Mouse (Mus musculus): ENCODE measurements around the gene Rbfox2. TPM values are rescaled to one million over a fixed set of nuclear protein-coding genes. Genes with fewer than 3 reads are reported as not detected.

Rbfox2 gene
- total and polyA plus RNA-seq, 3 experiments = 0.89 TPM; not detected in 2

DNA sequence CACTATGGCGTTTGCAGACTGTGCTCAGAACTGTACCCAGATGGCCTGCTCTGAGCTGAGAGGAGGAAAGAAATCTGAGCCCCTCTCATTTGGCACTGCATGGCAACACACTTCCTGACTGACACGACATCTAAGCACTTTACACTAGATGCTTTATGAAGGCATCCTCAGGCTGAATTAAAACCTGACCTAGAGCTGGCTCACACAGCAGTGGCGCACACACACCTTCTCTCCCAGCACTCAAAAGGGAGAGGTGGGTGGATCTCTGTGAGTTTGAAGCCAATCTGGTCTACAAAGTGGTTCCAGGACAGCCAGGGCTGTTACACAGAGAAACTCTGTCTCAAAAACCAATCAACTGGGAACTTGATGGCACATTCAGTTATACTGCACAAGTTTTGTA, 207.0 kb downstream of the Rbfox2 start:
- dilution Hi-C loops (cut with MboI; ENCODE audit: extremely low pct_ligation_motif_present, extremely low pct_unique_long_range_greater_than_20kb, low sequenced_read_pairs) = no loop called here
- TF ChIP-seq CHD2 (IDR thresholded peaks at IDR 0.05; ENCODE audit: low read length) (no peak), ZC3H11A (IDR thresholded peaks at IDR 0.05; ENCODE audit: low read depth, low read length) (no peak), HCFC1 (IDR thresholded peaks at IDR 0.05; ENCODE audit: low read depth, low read length) (no peak), MAX (IDR thresholded peaks at IDR 0.05; ENCODE audit: low read length) (no peak), SMC3 (IDR thresholded peaks at IDR 0.05; ENCODE audit: low read depth, low read length) (no peak), MEF2A (IDR thresholded peaks at IDR 0.05; ENCODE audit: borderline replicate concordance, low read depth, low read length) (no peak), MAZ (IDR thresholded peaks at IDR 0.05; ENCODE audit: low read depth, low read length) (no peak)
- no peaks in the 10 kb centered on the region for H3K79me2 ChIP-seq (replicated peaks; ENCODE audit: control insufficient read depth, extremely low read depth, insufficient read depth, poor library complexity, severe bottlenecking)

GRCm38 (mm10) chr15:77097358-77097757, 209.4 kb downstream of the Rbfox2 start:
- no peak overlapping the region for H3K27ac ChIP-seq (ENCODE audit: insufficient read depth, low read depth)
- no peak overlapping the region for H3K4me2 ChIP-seq (ENCODE audit: insufficient read depth, low read depth, poor library complexity, severe bottlenecking)
- TF ChIP-seq ZMIZ1 (IDR thresholded peaks at IDR 0.05; ENCODE audit: low read depth, low read length) (no peak), IRF4 (IDR thresholded peaks at IDR 0.05; ENCODE audit: low read depth, low read length) (no peak), RCOR1 (conservative IDR thresholded peaks at IDR 0.05; ENCODE audit: low read depth, low read length) (no peak)
- no peak for DNase-seq (ENCODE audit: extremely low read depth)
- H3K4me3 ChIP-seq (replicated peaks in 1 of 3; ENCODE audit: low read depth in 2 of 3, low read length in 2 of 3, poor library complexity in 1 of 3) = no peak overlapping the region
- no peaks in the 10 kb centered on the region for H3K36me3 ChIP-seq (replicated peaks in 1 of 2; ENCODE audit: control insufficient read depth in 1 of 2, insufficient read depth in 1 of 2, low read length in 1 of 2)
- in situ Hi-C loops (cut with MboI; ENCODE audit: low pct_ligation_motif_present, low pct_unique_long_range_greater_than_20kb, low sequenced_read_pairs) (no loop called here), dilution Hi-C loops (cut with MboI; ENCODE audit: extremely low pct_ligation_motif_present, extremely low pct_unique_long_range_greater_than_20kb, low sequenced_read_pairs) (no loop called here)
- no peaks in the 10 kb centered on the region for H3K79me2 ChIP-seq (replicated peaks; ENCODE audit: control insufficient read depth, extremely low read depth, insufficient read depth, poor library complexity, severe bottlenecking)
- H3K27me3 ChIP-seq (replicated peaks) = peaks cover 86% of the 10 kb centered on the region
- H3K4me1 ChIP-seq (ENCODE audit: control insufficient read depth in 1 of 2, insufficient read depth in 2 of 2) = no peaks in the 10 kb centered on the region
- H3K9ac ChIP-seq (ENCODE audit: insufficient read depth, low read depth) = no peak overlapping the region
- H3K9me3 ChIP-seq (replicated peaks; ENCODE audit: low read length) = no peaks in the 10 kb centered on the region

More for the DNA sequence above, 207.0 kb downstream of the Rbfox2 start:
- Histone ChIP-seq H3K9me3 (replicated peaks; ENCODE audit: low read length) (no peaks in the 10 kb centered on the region), H3K27ac (ENCODE audit: insufficient read depth, low read depth) (no peak overlapping the region), H3K9ac (ENCODE audit: insufficient read depth, low read depth) (no peak overlapping the region), H3K36me3 (replicated peaks in 1 of 2; ENCODE audit: control insufficient read depth in 1 of 2, insufficient read depth in 1 of 2, low read length in 1 of 2) (no peaks in the 10 kb centered on the region), H3K4me3 (replicated peaks in 1 of 3; ENCODE audit: low read depth in 2 of 3, low read length in 2 of 3, poor library complexity in 1 of 3) (no peak overlapping the region), H3K4me2 (ENCODE audit: insufficient read depth, low read depth, poor library complexity, severe bottlenecking) (no peak overlapping the region), H3K4me1 (ENCODE audit: control insufficient read depth in 1 of 2, insufficient read depth in 2 of 2) (no peaks in the 10 kb centered on the region), H3K27me3 (replicated peaks) (peaks cover 82% of the 10 kb centered on the region)
- DNase-seq (ENCODE audit: extremely low read depth) = no peak
- in situ Hi-C loops (cut with MboI; ENCODE audit: low pct_ligation_motif_present, low pct_unique_long_range_greater_than_20kb, low sequenced_read_pairs) = no loop called here

GRCm38 (mm10) chr15:77095216-77095615, 211.6 kb downstream of the Rbfox2 start:
- H3K4me2 ChIP-seq (ENCODE audit: insufficient read depth, low read depth, poor library complexity, severe bottlenecking) = no peak overlapping the region
- H3K27ac ChIP-seq (ENCODE audit: insufficient read depth, low read depth) = no peak overlapping the region
- H3K4me1 ChIP-seq (ENCODE audit: control insufficient read depth in 1 of 2, insufficient read depth in 2 of 2) = no peaks in the 10 kb centered on the region; a peak in 1 of 4 replicates
- H3K9ac ChIP-seq (ENCODE audit: insufficient read depth, low read depth) = no peak overlapping the region
- H3K36me3 ChIP-seq (replicated peaks in 1 of 2; ENCODE audit: control insufficient read depth in 1 of 2, insufficient read depth in 1 of 2, low read length in 1 of 2) = no peaks in the 10 kb centered on the region
- TF ChIP-seq ZC3H11A (IDR thresholded peaks at IDR 0.05; ENCODE audit: low read depth, low read length) (no peak), ZNF384 (IDR thresholded peaks at IDR 0.05; ENCODE audit: low read depth, low read length) (no peak), ZMIZ1 (IDR thresholded peaks at IDR 0.05; ENCODE audit: low read depth, low read length) (no peak), TCF12 (IDR thresholded peaks at IDR 0.05; ENCODE audit: low read depth, low read length) (no peak), EP300 (IDR thresholded peaks at IDR 0.05; ENCODE audit: low read length) (no peak), PAX5 (IDR thresholded peaks at IDR 0.05; ENCODE audit: low read length) (no peak), IRF4 (IDR thresholded peaks at IDR 0.05; ENCODE audit: low read depth, low read length) (no peak), ELF1 (IDR thresholded peaks at IDR 0.05; ENCODE audit: low read depth, low read length) (no peak), MAZ (IDR thresholded peaks at IDR 0.05; ENCODE audit: low read depth, low read length) (no peak), KAT2A (IDR thresholded peaks at IDR 0.05; ENCODE audit: insufficient replicate concordance, low read length) (no peak), MAX (IDR thresholded peaks at IDR 0.05; ENCODE audit: low read length) (no peak), POLR2AphosphoS2 (IDR thresholded peaks at IDR 0.05; ENCODE audit: low read depth, low read length) (no peak), NRF1 (IDR thresholded peaks at IDR 0.05; ENCODE audit: low read depth, low read length) (no peak), NELFE (IDR thresholded peaks at IDR 0.05; ENCODE audit: low read depth, low read length) (no peak), TBP (conservative IDR thresholded peaks at IDR 0.05; ENCODE audit: low read depth, low read length) (no peak), SMC3 (IDR thresholded peaks at IDR 0.05; ENCODE audit: low read depth, low read length) (no peak), JUND (conservative IDR thresholded peaks at IDR 0.05; ENCODE audit: low read depth, low read length) (no peak)
- dilution Hi-C loops (cut with MboI; ENCODE audit: extremely low pct_ligation_motif_present, extremely low pct_unique_long_range_greater_than_20kb, low sequenced_read_pairs) (no loop called here), in situ Hi-C loops (cut with MboI; ENCODE audit: low pct_ligation_motif_present, low pct_unique_long_range_greater_than_20kb, low sequenced_read_pairs) (no loop called here)
- peaks cover 90% of the 10 kb centered on the region for H3K27me3 ChIP-seq (replicated peaks)
- H3K9me3 ChIP-seq (replicated peaks; ENCODE audit: low read length) = no peaks in the 10 kb centered on the region
- no peaks in the 10 kb centered on the region for H3K79me2 ChIP-seq (replicated peaks; ENCODE audit: control insufficient read depth, extremely low read depth, insufficient read depth, poor library complexity, severe bottlenecking)
- H3K4me3 ChIP-seq (replicated peaks in 1 of 3; ENCODE audit: low read depth in 2 of 3, low read length in 2 of 3, poor library complexity in 1 of 3) = no peak overlapping the region
- DNase-seq (ENCODE audit: extremely low read depth) = no peak
